Mouse (Mus musculus) MEL (cell line): ENCODE data around the gene Plekhg2.

Source experiments
- CHD2 ChIP-seq: IDR thresholded peaks from 2 replicates; pipeline ENCODE4 v1.6.1; 2011; ENCODE audit warnings: low read length, improper control_type of control experiment
- CTCF ChIP-seq, 3 experiments: IDR thresholded peaks in 2 of 3; conservative IDR thresholded peaks in 1 of 3; 2 replicates each; pipeline ENCODE4 v1.5.1; 2011 to 2012; ENCODE audit warnings: low read length in 3 of 3, low read depth in 2 of 3, mild to moderate bottlenecking in 2 of 3, improper control_type of control experiment in 1 of 3, inconsistent platforms in 1 of 3, mixed read lengths in 1 of 3, moderate library complexity in 1 of 3; ENCODE audit not compliant: control insufficient read depth in 1 of 3, insufficient read depth in 1 of 3, poor library complexity in 1 of 3, severe bottlenecking in 1 of 3
- ELF1 ChIP-seq: IDR thresholded peaks from 2 replicates; pipeline ENCODE4 v1.6.1; 2014; ENCODE audit warnings: low read depth, mild to moderate bottlenecking, inconsistent platforms, low read length, improper control_type of control experiment, moderate library complexity
- KAT2A ChIP-seq: conservative IDR thresholded peaks from 2 replicates; pipeline ENCODE4 v1.6.1; 2012; ENCODE audit warnings: low read depth, low read length, improper control_type of control experiment, inconsistent platforms
- NRF1 ChIP-seq: IDR thresholded peaks from 2 replicates; pipeline ENCODE4 v1.6.1; 2014; ENCODE audit warnings: low read depth, mild to moderate bottlenecking, inconsistent platforms, low read length, improper control_type of control experiment, moderate library complexity; ENCODE audit not compliant: poor library complexity, insufficient read depth, severe bottlenecking
- POLR2A ChIP-seq, 2 experiments: IDR thresholded peaks; 2 replicates each; pipeline ENCODE4 v1.6.1; 2011 to 2012; ENCODE audit warnings: low read length in 2 of 2, mild to moderate bottlenecking in 2 of 2, control low read depth in 1 of 2, improper control_type of control experiment in 1 of 2, low read depth in 1 of 2, moderate library complexity in 1 of 2; ENCODE audit not compliant: control insufficient read depth in 1 of 2, insufficient read depth in 1 of 2, poor library complexity in 1 of 2
- RCOR1 ChIP-seq: IDR thresholded peaks from 2 replicates; pipeline ENCODE4 v1.6.1; 2012; ENCODE audit warnings: low read depth, mild to moderate bottlenecking, inconsistent platforms, low read length, improper control_type of control experiment
- SIN3A ChIP-seq: IDR thresholded peaks from 2 replicates; pipeline ENCODE4 v1.6.1; 2012; ENCODE audit warnings: low read length, improper control_type of control experiment, inconsistent platforms
- TBP ChIP-seq: IDR thresholded peaks from 2 replicates; pipeline ENCODE4 v1.8.0; 2011; ENCODE audit warnings: low read depth, low read length, improper control_type of control experiment
- USF1 ChIP-seq: IDR thresholded peaks from 2 replicates; pipeline ENCODE4 v1.6.1; 2014; ENCODE audit warnings: low read depth, mild to moderate bottlenecking, inconsistent platforms, low read length, improper control_type of control experiment, moderate library complexity

DNA sequence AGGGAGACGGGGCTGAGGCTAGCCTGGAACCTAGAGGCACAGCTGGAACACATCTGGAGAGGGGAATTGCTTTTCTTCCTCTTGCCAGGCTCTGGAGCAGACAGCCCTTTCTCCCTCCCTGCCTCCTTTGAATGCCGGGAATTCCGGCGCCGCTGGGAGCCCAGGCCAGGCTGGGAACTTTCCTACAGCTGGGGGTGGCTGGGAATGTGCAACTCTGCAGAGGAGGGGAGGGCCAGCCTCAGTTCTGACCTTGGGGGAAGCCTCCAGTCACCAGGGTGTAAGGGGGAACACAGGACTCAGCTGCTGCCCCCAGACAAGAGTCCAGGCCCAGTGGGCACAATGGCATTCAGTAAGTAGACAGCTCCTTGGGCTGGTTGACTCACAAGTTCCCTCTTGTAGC is 15.4 kb downstream of the Plekhg2 start:
- TF ChIP-seq CTCF (IDR thresholded peaks at IDR 0.05 in 2 of 3, conservative IDR thresholded peaks at IDR 0.05 in 1 of 3; ENCODE audit: control insufficient read depth in 1 of 3, insufficient read depth in 1 of 3, low read depth in 2 of 3, low read length in 3 of 3, poor library complexity in 1 of 3, severe bottlenecking in 1 of 3): no peak
- TF ChIP-seq TBP: no peak
- no peak for TF ChIP-seq ELF1
- no peak for TF ChIP-seq SIN3A
- TF ChIP-seq POLR2A (IDR thresholded peaks at IDR 0.05; ENCODE audit: control insufficient read depth in 1 of 2, insufficient read depth in 1 of 2, low read depth in 1 of 2, low read length in 2 of 2, poor library complexity in 1 of 2): no peak
- no peak for TF ChIP-seq USF1
- TF ChIP-seq KAT2A: no peak
- no peak for TF ChIP-seq RCOR1
- no peak for TF ChIP-seq CHD2
- TF ChIP-seq NRF1: no peak
